Mouse (Mus musculus) small intestine, adult 2 months (tissue): ENCODE measurements around the gene Usp4.

ENCODE experiments used
- CTCF ChIP-seq: fragments of 200-500 bp; IDR thresholded peaks from 2 replicates; pipeline ENCODE4 v1.5.1; 2012; ENCODE audit warnings: low read depth, mild to moderate bottlenecking, control low read depth, inconsistent platforms, low read length, moderate library complexity, mixed read lengths; ENCODE audit not compliant: insufficient replicate concordance, insufficient read length; ENCODE audit errors: extremely low read depth
- POLR2A ChIP-seq: fragments of 200-500 bp; IDR thresholded peaks from 2 replicates; pipeline ENCODE4 v1.6.1; 2012; ENCODE audit warnings: low read depth, mild to moderate bottlenecking, control low read depth, inconsistent platforms, low read length, moderate library complexity

DNA sequence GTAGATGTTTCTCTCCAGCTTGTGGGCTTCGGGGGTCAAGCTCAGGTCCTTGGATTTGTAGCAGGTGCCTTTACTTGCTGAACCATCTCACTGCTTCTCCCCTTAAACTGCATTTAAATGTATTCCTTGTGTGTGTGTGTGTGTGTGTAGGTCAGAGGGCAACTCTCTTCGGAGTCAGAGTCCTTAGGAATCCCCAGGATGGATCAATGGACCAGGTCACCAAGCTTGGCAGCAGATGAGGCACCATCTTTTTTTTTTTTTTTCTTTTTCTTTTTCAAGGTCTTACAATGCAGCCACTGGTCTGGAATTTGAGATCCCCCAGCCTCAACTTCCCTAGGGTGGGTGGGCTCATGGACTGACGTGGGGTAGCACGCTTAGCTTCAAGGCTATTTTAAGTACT lies 3.2 kb upstream of the Usp4 start:
- no peak for TF ChIP-seq POLR2A
- TF ChIP-seq CTCF, result no peak
